Mouse (Mus musculus) Patski (cell line): ENCODE data around the gene Adgrd1. TPM values are rescaled to one million over a fixed set of nuclear protein-coding genes. Genes with fewer than 3 reads are reported as not detected.

Source experiments
- ATAC-seq: fragments of 100-300 bp; one replicate; pipeline ENCODE4 v1.8.0; 2021
- CTCF ChIA-PET: fragments of 350-600 bp; sonication (Branson Sonifier 250); formaldehyde crosslinking; loops from one replicate; lab custom pipeline; 2022; ENCODE audit warnings: inconsistent platforms; lab: Charles Lee
- POLR2A ChIA-PET: fragments of 350-600 bp; sonication (Branson Sonifier 250); formaldehyde crosslinking; loops from one replicate; lab custom pipeline; 2022; ENCODE audit warnings: antibody characterized with exemption, inconsistent platforms; lab: Charles Lee
- DNase-seq: peaks from one replicate; pipeline ENCODE4 v3.0.0-alpha.2; 2011; ENCODE audit warnings: low read depth, low spot score
- H3K27me3 ChIP-seq: fragments of 371-371 bp; one replicate; pipeline ENCODE4 v1.5.1; 2021
- CTCF ChIP-seq: fragments of 100-300 bp; IDR thresholded peaks from one replicate; pipeline ENCODE4 v1.5.1; 2021
- in situ Hi-C: fragments of 300-500 bp; cut with MboI; formaldehyde crosslinking; loops from 3 replicates; pipeline ENCODE4 v1.11.1; 2018; ENCODE audit warnings: low pct_unique_long_range_greater_than_20kb, mixed read lengths
- polyA plus RNA-seq: library from polyadenylated mRNA; unstranded; gene quantifications from one replicate; pipeline ENCODE4 v1.2.3, GENCODE M21; 2021

The Adgrd1 gene
- polyA plus RNA-seq, 1 experiment from 2014 or later: 0.01 TPM

DNA sequence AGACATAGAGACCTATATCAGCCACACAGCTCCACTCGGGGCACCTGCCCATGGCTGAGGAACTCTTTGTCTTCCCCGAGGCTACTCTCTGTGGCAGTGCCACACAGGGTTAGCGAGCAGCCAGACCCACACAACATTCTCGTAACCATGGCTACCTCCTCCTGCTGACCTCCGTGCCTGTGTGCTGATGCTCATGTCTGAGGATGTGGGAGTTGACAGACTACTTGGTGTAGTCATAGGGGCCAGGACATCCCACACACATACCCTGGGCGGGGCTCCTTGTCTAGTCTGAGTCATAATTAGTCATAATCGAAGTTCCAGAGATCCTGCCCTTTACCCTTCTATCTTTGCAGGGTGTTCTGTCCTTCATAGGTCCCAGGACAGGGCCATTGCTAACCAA, 93.5 kb downstream of the Adgrd1 start:
- ATAC-seq (no peak), DNase-seq (no peak)
- POLR2A ChIA-PET: interaction anchor here (0.8 kb wide), 1 partner anchor 368 kb away, joined by 4 read pairs; no protein-coding TSS in a partner anchor
- H3K27me3 ChIP-seq: peaks cover 3% of the 10 kb centered on the region
- no peak for TF ChIP-seq CTCF
- CTCF ChIA-PET: interaction anchor here (1.2 kb wide), 1 partner anchor 396 kb away, joined by 3 read pairs; no protein-coding TSS in a partner anchor
- in situ Hi-C loops: no loop called here

DNA sequence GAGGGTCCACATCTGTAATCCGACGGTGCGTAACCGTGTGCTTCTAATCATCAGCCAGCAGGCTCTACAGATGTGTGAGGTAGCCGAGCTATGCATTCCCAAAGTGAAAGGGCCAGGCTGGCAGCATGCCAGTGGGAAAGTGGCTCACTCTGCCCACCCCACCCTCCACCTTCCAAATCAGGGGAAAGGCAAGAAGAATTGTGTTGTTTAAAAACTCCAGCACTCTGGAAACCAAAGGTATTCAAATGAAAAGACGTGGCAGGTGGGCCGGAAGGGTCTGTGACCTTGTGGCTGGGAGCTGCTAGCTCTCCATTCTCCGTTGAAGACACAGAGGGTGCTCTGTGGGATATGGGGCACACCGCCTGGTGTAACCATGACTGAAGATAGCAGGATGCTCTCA, 100.0 kb downstream of the Adgrd1 start:
- ChIA-PET CTCF (no interaction called here), POLR2A (no interaction called here)
- in situ Hi-C loops: no loop called here
- TF ChIP-seq CTCF: no peak
- ATAC-seq (no peak), DNase-seq (no peak)
- peaks cover 4% of the 10 kb centered on the region for H3K27me3 ChIP-seq

DNA sequence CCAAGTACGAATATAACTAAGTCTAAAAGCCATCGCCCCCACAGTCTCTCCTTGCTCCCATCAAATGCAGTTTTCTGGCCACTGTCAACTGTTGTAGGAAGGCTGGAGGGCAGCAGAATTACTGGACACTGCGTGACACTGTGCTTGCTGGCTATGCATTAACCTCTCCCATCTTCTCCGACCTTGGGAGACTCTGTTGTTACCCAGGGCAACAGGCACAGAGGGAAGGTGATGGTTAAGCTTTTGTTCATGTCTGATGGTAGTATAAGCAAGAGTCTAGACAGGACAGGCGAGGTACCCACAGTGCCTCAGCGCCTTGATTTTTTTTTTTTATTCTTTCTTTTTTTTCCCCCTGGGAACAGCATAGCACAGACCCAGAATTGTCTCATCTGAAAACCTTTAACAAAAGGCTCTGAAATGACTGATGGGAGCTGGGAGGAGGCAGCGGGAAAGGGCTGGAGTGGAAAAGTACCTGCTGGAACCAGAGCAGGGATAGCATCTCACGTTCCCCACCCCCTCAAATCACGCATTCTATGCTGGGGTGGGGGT, 100.5 kb downstream of the Adgrd1 start:
- in situ Hi-C loops: no loop called here
- CTCF ChIA-PET: no interaction called here
- H3K27me3 ChIP-seq: peaks cover 4% of the 10 kb centered on the region

DNA sequence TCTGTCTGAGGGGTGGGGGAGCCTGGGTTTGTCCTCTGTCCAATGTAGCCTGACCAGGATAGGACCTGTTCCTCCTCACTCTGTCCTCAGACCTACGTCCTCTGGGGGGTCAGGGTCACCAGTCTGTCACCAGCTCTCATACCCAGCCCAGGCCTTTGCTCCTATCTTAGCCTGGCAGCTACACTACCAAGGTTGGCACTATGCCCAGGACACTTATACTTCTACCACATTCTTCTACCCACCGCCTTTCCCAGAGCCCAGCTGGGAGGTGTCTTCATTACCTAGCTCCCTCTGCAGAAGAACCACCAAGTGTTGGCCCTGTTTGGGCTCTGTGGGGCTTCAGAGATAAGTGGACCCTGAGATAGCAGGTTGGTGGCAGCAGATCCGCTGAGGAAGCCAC, 103.6 kb downstream of the Adgrd1 start:
- TF ChIP-seq CTCF: no peak
- POLR2A ChIA-PET: no interaction called here
- CTCF ChIA-PET: no interaction called here
- no peak for DNase-seq
- H3K27me3 ChIP-seq: peaks cover 15% of the 10 kb centered on the region
- no peak for ATAC-seq
- in situ Hi-C loops: no loop called here

More for the DNA sequence above, 100.5 kb downstream of the Adgrd1 start:
- TF ChIP-seq CTCF: no peak
- POLR2A ChIA-PET: no interaction called here
- no peak for ATAC-seq
- no peak for DNase-seq

DNA sequence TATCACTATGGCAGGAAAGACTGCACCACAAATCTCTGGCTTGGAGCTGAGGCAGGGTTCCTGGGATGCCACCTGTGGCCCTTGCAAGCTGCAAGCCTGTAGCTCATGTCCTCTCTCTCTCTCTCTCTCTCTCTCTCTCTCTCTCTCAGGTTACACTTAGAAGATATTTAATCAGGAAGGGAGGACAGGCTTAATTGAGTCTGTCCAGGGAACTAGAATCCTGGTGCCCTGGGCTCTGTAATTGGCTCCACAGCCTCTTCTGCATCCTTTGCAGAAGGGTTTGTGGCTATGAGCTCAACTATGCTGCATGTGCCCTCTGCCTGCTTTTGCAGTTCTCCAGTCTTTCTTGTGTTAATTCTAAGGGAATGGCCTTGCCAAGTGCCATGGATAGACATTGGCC, 111.7 kb downstream of the Adgrd1 start:
- TF ChIP-seq CTCF: no peak
- ChIA-PET POLR2A (no interaction called here), CTCF (interaction anchor here (1.4 kb wide), 1 partner anchor 15 kb away, joined by 3 read pairs; no protein-coding TSS in a partner anchor)
- in situ Hi-C loops: no loop called here
- peaks cover 8% of the 10 kb centered on the region for H3K27me3 ChIP-seq
- DNase-seq (no peak), ATAC-seq (no peak)

DNA sequence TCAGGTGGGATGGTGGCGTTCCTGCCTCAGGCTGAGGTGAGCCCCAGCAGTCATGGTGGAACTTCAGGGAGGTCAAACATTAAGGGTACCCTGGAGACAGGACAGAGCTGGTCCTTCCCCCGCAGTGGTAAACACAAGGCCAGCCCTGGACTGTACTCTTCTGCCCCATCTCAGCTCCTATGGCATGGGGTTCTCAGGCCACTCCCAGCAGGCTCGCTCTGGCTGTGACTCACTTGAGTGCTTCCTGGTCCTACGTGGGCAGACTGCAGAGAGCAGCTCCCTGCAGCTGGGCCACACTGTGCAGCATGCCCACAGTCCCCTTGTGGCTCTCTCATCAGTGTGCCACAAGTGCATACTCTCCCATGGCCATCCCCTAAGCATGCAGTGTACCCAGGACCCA, 112.3 kb downstream of the Adgrd1 start:
- no peak for TF ChIP-seq CTCF
- CTCF ChIA-PET: interaction anchor here (1.4 kb wide), 1 partner anchor 16 kb away, joined by 3 read pairs; no protein-coding TSS in a partner anchor
- H3K27me3 ChIP-seq: peaks cover 6% of the 10 kb centered on the region
- POLR2A ChIA-PET: no interaction called here
- DNase-seq: no peak
- ATAC-seq: no peak
- in situ Hi-C loops: no loop called here

DNA sequence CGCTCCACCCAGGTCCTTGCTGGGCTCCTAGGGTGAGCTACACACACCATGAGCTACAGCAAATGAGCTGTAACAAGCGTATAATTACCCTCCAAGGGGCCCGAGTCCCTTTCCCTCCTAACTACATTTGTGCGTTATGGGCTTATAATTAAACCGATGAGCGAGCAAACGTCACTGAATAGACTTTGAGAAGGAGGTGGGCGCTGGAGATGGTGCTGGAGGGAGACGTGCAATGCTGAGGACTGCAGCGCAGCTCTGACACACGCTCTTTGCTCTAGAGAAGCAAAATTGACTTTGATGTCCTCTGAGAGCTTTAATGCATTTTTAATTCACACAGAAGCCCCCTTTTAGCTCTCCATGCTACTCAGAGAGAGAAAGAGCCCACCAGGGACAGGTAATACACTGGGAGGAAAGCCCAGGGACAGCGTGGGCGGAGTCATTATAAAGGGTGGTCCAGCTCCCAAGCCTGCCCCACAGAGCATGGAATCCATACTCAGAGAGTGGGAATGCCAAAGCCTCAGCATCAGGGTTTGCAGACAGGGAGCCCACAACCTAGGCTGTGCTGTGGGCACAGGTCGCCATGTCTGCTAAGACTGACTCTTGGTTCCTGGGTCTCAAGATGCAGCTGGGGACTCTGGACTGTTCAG, 115.0 kb downstream of the Adgrd1 start:
- ATAC-seq (no peak), DNase-seq (no peak)
- ChIA-PET POLR2A (no interaction called here), CTCF (no interaction called here)
- TF ChIP-seq CTCF: no peak
- H3K27me3 ChIP-seq: no peaks in the 10 kb centered on the region
- in situ Hi-C loops: no loop called here

DNA sequence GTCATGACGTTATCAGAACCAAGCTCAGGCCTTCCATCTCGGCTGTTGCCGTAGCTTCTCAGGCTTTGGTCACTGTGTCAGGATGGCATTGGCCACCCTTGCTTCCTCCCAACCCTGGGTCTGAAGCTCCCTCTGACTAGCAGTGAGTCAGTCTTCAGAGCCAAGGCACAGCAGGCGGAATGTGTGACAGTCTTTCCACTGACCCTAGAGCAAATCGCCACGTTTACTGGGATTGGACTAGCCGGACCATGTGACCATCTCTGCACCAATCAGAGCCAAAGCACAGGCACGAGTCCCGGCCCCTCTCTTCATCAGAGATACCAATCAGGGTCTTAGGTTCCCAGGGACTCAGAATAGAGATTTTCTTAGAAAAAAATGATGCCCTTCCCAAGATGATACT, 117.5 kb downstream of the Adgrd1 start:
- in situ Hi-C loops: no loop called here
- no peak for TF ChIP-seq CTCF
- ATAC-seq: no peak
- DNase-seq: no peak
- POLR2A ChIA-PET: no interaction called here
- no peaks in the 10 kb centered on the region for H3K27me3 ChIP-seq
- CTCF ChIA-PET: interaction anchor here (1.0 kb wide), 1 partner anchor 9 kb away, joined by 3 read pairs; no protein-coding TSS in a partner anchor

DNA sequence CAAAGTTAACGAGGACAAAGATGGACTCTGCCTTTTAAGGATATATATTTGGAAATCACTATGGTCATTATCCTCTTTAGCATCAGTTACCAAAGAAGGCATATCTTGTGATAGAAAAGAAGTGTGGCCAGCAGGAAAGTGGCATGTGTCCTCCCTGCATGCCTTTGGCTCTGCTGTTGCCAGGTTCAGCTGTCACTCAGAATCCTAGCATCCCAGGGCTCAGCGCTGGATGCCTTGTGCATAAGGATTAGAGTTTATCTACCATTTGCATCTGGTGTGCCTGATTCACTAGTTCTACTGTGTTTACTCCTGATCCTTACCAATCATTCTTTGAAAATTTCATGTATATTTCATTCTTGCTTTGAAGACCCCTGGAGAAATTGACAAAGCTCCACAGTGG, 119.5 kb downstream of the Adgrd1 start:
- TF ChIP-seq CTCF: no peak
- ATAC-seq (no peak), DNase-seq (no peak)
- ChIA-PET CTCF (interaction anchor here (2.1 kb wide), 1 partner anchor 38 kb away, joined by 5 read pairs; no protein-coding TSS in a partner anchor), POLR2A (no interaction called here)
- in situ Hi-C loops: no loop called here
- H3K27me3 ChIP-seq: no peaks in the 10 kb centered on the region

DNA sequence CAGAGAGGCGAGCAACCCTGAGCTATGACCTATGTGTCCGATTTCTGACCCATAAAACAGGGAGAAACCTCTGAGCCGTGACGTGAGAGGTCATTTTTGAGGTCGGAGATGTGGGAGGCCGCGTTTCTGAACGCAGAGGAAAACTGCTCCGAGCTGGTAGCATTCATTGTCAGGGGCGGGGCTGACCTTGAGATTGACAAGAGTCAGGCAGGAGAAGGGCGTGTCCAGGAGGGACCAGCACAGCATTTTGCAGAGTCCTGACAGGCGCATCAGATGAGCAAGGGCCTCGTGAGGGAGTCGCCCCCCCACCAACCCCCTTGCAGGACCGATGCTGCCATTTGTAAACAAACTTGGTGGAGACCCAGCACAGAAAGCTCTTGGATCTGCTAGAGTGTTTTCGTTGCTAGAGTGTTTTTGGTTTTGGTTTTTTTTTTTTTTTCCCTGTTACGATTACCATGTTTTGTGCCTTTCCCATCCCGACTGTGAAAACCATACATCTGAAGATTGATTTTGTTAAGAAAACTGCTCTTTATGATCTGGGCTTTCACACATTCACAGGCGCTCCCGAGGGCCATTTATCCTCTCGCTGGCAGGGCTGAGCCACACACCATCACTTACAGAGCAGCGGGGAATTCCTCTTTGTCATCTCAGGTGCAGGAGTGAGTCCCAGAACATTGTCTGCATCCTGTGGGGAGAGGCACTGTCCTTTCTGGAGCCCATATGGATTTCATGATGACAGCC, 121.1 kb downstream of the Adgrd1 start:
- no peak for TF ChIP-seq CTCF
- no peak for ATAC-seq
- no peak for DNase-seq
- ChIA-PET CTCF (interaction anchor here (2.1 kb wide), 1 partner anchor 39 kb away, joined by 5 read pairs; no protein-coding TSS in a partner anchor), POLR2A (no interaction called here)
- no peaks in the 10 kb centered on the region for H3K27me3 ChIP-seq
- in situ Hi-C loops: no loop called here

DNA sequence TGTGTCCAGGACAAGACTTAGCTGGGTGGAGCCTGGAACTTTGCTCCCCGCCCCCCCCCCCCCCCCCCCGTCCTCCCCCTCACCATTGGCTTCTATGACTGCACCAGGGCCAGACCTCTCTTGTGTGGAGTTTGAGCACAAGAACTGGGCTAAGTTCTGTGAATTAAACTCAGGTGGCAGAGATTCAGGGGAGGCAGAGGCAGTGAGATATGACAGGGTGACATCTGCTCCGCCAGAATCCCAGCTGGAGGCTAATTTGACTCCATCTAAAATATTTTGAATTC, 121.6 kb downstream of the Adgrd1 start:
- no peak for ATAC-seq
- H3K27me3 ChIP-seq: no peaks in the 10 kb centered on the region
- in situ Hi-C loops: no loop called here
- CTCF ChIA-PET: no interaction called here
- TF ChIP-seq CTCF: no peak
- POLR2A ChIA-PET: no interaction called here
- DNase-seq: no peak
